Mouse (Mus musculus) right cerebral cortex, postnatal 25 days (tissue): ENCODE measurements around the gene Lrrtm4.

Experiments
- DNase-seq: peaks from one replicate; pipeline ENCODE4 v3.0.0; 2022

Gene Lrrtm4

GRCm38 (mm10) chr6:80760641-80761204 lies 742.0 kb downstream of the Lrrtm4 start:
- DNase-seq: no peak

GRCm38 (mm10) chr6:80786282-80786681 lies 767.6 kb downstream of the Lrrtm4 start:
- DNase-seq: no peak

- no peak for DNase-seq
Observed at GRCm38 (mm10) chr6:80823753-80824152, 805.1 kb downstream of the Lrrtm4 start.

- no peak for DNase-seq
Observed at GRCm38 (mm10) chr6:80839784-80840183, 821.1 kb downstream of the Lrrtm4 start.

GRCm38 (mm10) chr6:80845294-80845693 lies 826.6 kb downstream of the Lrrtm4 start:
- no peak for DNase-seq

GRCm38 (mm10) chr6:80856910-80857543 lies 838.4 kb downstream of the Lrrtm4 start:
- peak; percentile 28 for DNase-seq
